Mouse (Mus musculus): Measurements from ENCODE around the gene Ccdc18. TPM values are rescaled to one million over a fixed set of nuclear protein-coding genes. Genes with fewer than 3 reads are reported as not detected.
A peak's percentile ranks its signal among the peaks of the same experiment; 100 is the strongest.
"Not testable (repeated sequence)": the region's sequence is repeated elsewhere in the genome, so short reads cannot be mapped to it uniquely, and the experiment has no call there.

Gene Ccdc18
- polyA plus RNA-seq (2015; fragmentation: Nextera tagmentation; extraction: Ambion mirVana): 8.1 and 8.5 TPM in 2 replicates

DNA sequence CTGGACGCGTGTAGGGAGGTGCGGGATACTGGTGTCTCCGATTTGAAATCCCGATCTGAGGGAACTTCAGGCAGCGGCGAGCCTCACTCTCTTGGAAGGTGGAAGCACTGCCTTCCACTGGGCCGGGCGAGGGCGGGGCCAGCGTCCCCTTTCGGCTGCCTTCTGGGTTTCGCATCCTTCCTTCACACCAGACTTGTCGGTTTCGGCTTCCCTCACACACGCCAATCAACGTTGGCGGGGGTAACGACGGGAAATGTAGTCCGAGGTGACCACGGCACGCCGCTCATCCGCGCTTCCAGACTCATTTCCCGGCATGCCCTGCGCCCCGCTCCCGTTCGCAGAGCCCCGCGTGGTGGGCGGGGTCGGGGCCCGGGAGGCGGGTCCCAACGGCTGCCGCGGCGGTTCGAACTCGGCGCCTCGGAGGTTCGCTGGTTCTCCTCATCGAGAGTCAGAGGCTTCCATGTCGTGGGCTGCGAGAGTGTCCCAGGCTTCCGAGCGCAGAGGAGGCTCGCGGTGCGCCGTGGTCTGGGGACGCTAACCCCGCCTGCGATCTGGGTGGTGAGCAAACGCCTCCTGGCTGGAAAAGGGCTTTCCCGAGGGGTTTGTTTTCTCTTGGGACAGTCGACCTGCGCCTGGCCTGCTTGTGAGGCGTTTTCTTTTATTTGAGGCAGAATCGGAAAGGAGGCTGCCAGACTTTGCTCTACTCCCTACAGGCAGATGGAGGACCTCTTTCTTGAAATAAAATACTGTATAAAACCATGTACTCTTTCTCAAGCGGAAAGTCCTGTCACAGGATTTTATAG lies at the start of gene Ccdc18, which contains the start of gene Tmed5:
Ccdc18 (plus strand) TSS at position 435 of the 803 bp plus-strand sequence.
Tmed5 (minus strand) TSS at position 180 of the 803 bp plus-strand sequence.
- Histone ChIP-seq H3K36me3 (peaks cover 3% of the 10 kb centered on the region; the same call in 1 of the 2 replicates), H3K4me1 (peaks cover 9% of the 10 kb centered on the region; the same call in 1 of the 2 replicates), H3K9me3 (no peaks in the 10 kb centered on the region), H3K4me3 (peak within 1 kb of the TSS; percentile 93), H3K9ac (peak within 1 kb of the TSS; percentile 92), H3K27me3 (no peaks in the 10 kb centered on the region), H3K27ac (peak within 1 kb of the TSS; percentile 93), H3K4me2 (peak within 1 kb of the TSS; percentile 76)
- peak; percentile 99 for ATAC-seq (ENCODE audit: insufficient number of reproducible peaks, low FRiP score, low TSS enrichment, low read depth)
- WGBS: under 1% methylated on average over 65 of the region's 65 CpGs

DNA sequence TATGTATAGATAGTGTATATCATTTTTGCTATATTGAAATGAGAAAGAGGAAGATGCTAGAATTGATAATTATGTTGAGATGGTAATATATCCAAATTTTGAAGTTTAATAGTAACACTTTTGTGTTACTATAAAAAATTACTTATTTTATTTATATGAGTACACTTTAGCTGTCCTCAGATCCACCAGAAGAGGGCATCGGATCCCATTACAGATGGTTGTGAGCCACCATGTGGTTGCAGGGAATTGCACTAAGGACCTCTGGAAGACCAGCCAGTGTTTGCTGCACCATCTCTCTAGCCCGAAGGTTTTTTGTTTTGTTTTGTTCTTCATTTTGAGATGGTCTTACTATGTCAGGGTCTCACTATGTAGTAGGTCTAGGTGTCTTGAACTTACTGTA lies 47.2 kb upstream of the Ccdc18 start:
- Histone ChIP-seq H3K4me2 (no peak overlapping the region), H3K9me3 (no peaks in the 10 kb centered on the region), H3K9ac (no peak overlapping the region), H3K4me3 (no peak overlapping the region), H3K4me1 (no peaks in the 10 kb centered on the region), H3K27me3 (no peaks in the 10 kb centered on the region), H3K36me3 (peaks cover 48% of the 10 kb centered on the region), H3K27ac (no peak overlapping the region)
- WGBS: 86% methylated on average over 2 of the region's 2 CpGs
- no peak for ATAC-seq (ENCODE audit: insufficient number of reproducible peaks, low FRiP score, low TSS enrichment, low read depth)

DNA sequence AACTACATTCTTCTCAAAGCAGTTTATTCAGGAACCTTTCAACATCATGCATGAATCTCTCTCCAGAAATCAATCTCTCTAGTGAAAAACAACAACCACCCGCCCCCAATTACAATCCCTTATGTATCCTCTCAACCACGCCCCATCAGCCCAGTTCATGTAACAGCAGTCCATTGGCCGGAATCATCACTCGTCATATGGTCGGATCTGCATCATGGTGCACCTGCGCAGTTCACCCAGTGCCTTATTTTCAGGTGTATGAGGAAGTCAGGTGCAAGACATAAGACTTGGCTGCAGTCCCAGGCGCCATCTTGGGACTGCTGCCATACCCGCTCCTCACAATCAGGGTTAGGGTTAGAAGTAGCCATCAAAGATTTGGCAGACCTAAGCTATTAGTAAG lies 39.9 kb upstream of the Ccdc18 start:
- H3K27ac ChIP-seq; H3K4me1 ChIP-seq; H3K9ac ChIP-seq; H3K27me3 ChIP-seq; H3K4me2 ChIP-seq; H3K4me3 ChIP-seq; H3K9me3 ChIP-seq; ATAC-seq (ENCODE audit: insufficient number of reproducible peaks, low FRiP score, low TSS enrichment, low read depth): not testable (repeated sequence)
- 95% methylated on average over 8 of the region's 8 CpGs for WGBS
- peaks cover 57% of the 10 kb centered on the region for H3K36me3 ChIP-seq

DNA sequence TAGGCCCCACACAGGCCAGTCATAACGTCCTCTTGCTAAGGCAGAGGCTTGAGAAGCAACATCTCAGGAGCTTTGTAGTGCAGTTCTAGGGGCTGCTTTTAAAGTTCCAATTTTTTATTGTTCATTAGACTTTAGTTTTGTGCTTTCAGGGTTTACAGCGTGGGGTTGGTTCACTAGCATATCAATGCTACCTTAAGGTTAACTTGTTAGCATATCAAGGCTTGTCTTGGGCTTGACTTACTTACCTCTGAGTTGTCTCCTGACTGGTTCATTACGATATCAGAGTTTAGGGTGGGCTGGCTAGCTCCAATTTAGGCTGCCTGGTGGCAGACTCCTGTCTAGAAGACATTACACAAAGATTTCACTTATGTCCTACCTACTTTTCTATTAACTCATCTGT lies 35.0 kb upstream of the Ccdc18 start:
- Histone ChIP-seq H3K4me2 (no peak overlapping the region), H3K36me3 (peaks cover 50% of the 10 kb centered on the region), H3K27ac (no peak overlapping the region), H3K4me1 (no peaks in the 10 kb centered on the region), H3K9me3 (no peaks in the 10 kb centered on the region), H3K9ac (no peak overlapping the region), H3K4me3 (no peak overlapping the region), H3K27me3 (no peaks in the 10 kb centered on the region)
- ATAC-seq (ENCODE audit: insufficient number of reproducible peaks, low FRiP score, low TSS enrichment, low read depth): no peak
- 93% methylated on average over 3 of the region's 3 CpGs for WGBS

DNA sequence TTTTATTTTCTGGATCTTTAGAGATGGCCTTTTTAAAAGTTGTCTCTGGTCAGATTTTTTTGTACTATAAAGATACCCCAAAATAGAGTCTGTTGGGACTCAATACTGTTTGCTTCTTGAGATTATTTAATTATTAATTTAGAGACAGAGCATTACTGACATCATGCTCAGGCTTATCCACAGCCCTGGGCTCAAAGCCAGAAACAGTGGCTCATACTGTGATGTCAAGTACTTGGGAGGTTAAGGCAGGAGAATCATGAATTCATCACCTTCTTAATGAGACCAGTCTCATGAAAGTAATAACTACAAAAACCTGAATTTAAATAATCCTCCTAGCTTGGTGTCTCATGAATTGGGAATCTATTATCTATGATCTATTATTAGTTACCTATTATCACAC lies 32.5 kb upstream of the Ccdc18 start:
- no peaks in the 10 kb centered on the region for H3K9me3 ChIP-seq
- H3K9ac ChIP-seq: no peak overlapping the region
- no peaks in the 10 kb centered on the region for H3K4me1 ChIP-seq
- H3K4me2 ChIP-seq: no peak overlapping the region
- H3K27ac ChIP-seq: no peak overlapping the region
- H3K4me3 ChIP-seq: no peak overlapping the region
- no peaks in the 10 kb centered on the region for H3K27me3 ChIP-seq
- no peak for ATAC-seq (ENCODE audit: insufficient number of reproducible peaks, low FRiP score, low TSS enrichment, low read depth)
- H3K36me3 ChIP-seq: peaks cover 54% of the 10 kb centered on the region

DNA sequence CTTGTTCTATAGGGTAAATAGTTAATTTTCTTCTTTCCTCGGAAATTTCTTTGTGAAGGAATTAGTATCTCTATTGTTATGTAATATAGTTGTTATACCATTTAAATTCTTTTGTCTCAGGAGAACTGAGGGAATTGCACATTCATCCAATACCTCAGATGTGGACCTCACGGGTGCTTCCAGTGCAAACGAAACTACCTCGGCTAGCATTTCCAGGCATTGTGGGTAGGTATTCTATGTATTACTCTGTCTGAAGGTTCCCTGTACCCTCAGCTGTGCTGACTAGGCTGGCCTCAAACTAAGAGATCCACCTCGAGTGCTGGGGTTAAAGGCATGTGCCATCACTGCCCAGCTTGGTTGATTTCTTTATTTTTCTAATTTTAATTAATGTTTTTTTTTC lies 28.4 kb upstream of the Ccdc18 start:
- Histone ChIP-seq H3K4me3 (no peak overlapping the region), H3K36me3 (peaks cover 49% of the 10 kb centered on the region), H3K4me1 (no peaks in the 10 kb centered on the region), H3K27ac (no peak overlapping the region), H3K9me3 (no peaks in the 10 kb centered on the region), H3K27me3 (no peaks in the 10 kb centered on the region), H3K9ac (no peak overlapping the region), H3K4me2 (no peak overlapping the region)
- WGBS: 86% methylated on average over 5 of the region's 5 CpGs
- ATAC-seq (ENCODE audit: insufficient number of reproducible peaks, low FRiP score, low TSS enrichment, low read depth): no peak

DNA sequence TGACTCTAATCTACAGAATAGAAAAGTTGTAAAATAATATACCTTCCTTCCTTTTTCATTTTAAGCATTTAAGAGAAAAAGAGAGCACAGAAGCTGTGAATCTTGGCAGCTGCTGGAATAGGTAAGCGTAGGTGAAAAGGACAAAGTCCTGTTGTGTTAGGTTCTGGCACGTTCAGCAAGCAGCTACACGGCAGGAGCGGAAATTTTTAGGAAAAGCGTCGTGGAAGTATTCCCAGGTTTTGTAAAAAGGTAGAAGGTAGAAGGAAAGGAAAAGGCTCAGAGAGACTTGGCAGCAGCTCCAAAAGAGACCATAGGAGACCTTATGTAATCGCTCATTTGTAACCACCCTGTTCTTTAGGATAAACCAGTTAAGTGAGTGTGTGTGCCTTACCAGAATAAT lies 23.3 kb upstream of the Ccdc18 start:
- H3K27ac ChIP-seq: 0 out of 2 replicates have a peak overlapping the region, but pooled peaks have one; percentile 7
- H3K27me3 ChIP-seq: no peaks in the 10 kb centered on the region
- no peak overlapping the region for H3K9ac ChIP-seq
- H3K4me1 ChIP-seq: no peaks in the 10 kb centered on the region
- ATAC-seq (ENCODE audit: insufficient number of reproducible peaks, low FRiP score, low TSS enrichment, low read depth): no peak
- no peaks in the 10 kb centered on the region for H3K9me3 ChIP-seq
- H3K36me3 ChIP-seq: peaks cover 28% of the 10 kb centered on the region
- no peak overlapping the region for H3K4me3 ChIP-seq
- 66% methylated on average over 7 of the region's 7 CpGs for WGBS
- H3K4me2 ChIP-seq: no peak overlapping the region

DNA sequence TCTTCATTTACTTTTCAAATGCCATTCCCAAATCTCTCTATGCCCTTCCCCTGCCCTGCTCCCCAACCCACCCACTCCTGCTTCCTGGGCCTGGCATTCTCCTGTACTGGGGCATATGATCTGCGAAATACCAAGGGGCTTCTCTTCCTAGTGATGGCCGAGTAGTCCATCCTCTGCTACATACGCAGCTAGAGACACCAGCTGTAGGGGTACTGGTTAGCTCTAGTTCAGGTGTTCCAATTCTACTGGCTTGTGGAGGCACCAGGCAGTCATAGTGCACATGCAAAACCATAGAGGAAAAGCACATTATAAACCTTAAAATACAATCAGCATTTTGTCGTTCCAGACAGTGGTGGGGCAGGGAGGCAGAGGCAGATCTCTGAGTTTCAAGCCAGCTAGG lies 15.0 kb upstream of the Ccdc18 start:
- ATAC-seq (ENCODE audit: insufficient number of reproducible peaks, low FRiP score, low TSS enrichment, low read depth): no peak
- Histone ChIP-seq H3K9ac (no peak overlapping the region), H3K27me3 (no peaks in the 10 kb centered on the region), H3K36me3 (peaks cover 7% of the 10 kb centered on the region; the same call in 1 of the 2 replicates), H3K4me3 (no peak overlapping the region), H3K4me2 (no peak overlapping the region), H3K27ac (no peak overlapping the region), H3K9me3 (no peaks in the 10 kb centered on the region), H3K4me1 (no peaks in the 10 kb centered on the region)
- 92% methylated on average over 4 of the region's 4 CpGs for WGBS

DNA sequence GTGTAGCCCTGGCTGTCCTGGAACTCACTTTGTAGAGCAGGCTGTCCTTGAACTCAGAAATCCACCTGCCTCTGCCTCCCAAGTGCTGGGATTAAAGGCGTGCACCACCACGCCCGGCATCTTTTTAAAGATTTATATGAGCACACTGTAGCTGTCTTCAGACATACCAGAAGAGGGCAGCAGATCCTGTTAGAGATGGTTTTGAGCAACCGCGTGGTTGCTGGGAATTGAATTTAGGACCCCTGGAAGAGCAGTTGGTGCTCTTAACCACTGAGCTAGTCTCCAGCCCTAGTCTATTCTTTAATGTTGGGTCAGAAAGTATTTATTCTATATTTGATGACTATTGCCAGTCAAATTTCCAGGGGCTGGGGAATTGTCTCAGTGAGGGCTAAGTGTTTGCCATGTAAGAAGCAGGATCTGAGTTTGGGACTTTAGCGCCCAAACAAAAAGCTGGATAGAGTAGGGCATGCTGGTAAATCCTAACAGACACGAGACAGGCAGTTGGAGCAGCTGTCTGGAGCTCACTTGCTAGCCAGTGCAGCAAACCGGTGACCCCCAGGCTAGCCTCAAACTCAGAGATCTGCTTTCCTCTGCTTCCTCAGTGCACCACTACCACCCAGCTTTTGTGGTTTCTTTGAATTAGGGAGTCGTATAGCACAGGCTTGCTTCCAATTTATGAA lies 12.3 kb upstream of the Ccdc18 start:
- Histone ChIP-seq H3K27me3 (no peaks in the 10 kb centered on the region), H3K4me2 (no peak overlapping the region), H3K4me1 (no peaks in the 10 kb centered on the region), H3K9ac (no peak overlapping the region), H3K36me3 (peaks cover 7% of the 10 kb centered on the region; the same call in 1 of the 2 replicates), H3K4me3 (no peak overlapping the region), H3K9me3 (no peaks in the 10 kb centered on the region), H3K27ac (no peak overlapping the region)
- no peak for ATAC-seq (ENCODE audit: insufficient number of reproducible peaks, low FRiP score, low TSS enrichment, low read depth)
- 88% methylated on average over 9 of the region's 9 CpGs for WGBS

DNA sequence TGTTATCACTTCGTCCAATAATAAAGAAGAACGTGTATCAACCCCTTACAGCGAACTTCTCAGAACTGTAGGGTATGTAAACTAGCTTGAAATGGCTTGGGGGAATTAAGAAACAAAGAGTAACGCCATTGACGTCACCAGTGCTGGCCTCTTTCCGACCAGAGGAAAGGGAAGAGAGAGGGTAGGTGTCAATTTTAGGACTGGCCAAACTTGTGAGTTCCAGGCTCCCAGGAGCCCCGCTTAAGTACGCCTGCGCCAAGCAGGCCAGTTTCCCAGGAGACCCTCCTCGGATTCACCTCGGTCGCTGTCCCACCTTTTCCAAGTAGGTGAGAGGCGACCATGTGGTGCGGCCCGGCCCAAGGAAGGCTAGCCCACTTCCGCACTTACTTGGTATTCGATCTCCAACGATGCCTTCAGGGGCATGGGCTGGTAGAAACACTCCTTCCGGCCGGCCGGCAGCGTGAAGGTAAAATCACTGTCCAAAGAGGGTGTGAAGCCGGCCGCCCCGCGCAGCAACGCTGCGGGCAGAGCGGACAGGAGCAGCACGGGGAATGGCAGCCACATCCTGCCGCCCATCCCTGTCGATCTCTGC lies 730 bp upstream of the Ccdc18 start:
- Histone ChIP-seq H3K27me3 (no peaks in the 10 kb centered on the region), H3K36me3 (peaks cover 3% of the 10 kb centered on the region; the same call in 1 of the 2 replicates), H3K4me3 (peak overlapping the region; percentile 93), H3K9ac (peak overlapping the region; percentile 92), H3K27ac (peak overlapping the region; percentile 93), H3K9me3 (no peaks in the 10 kb centered on the region), H3K4me1 (peaks cover 9% of the 10 kb centered on the region; the same call in 1 of the 2 replicates), H3K4me2 (peak overlapping the region; percentile 76)
- peak; percentile 54 for ATAC-seq (ENCODE audit: insufficient number of reproducible peaks, low FRiP score, low TSS enrichment, low read depth)
- WGBS: under 1% methylated on average over 32 of the region's 32 CpGs

DNA sequence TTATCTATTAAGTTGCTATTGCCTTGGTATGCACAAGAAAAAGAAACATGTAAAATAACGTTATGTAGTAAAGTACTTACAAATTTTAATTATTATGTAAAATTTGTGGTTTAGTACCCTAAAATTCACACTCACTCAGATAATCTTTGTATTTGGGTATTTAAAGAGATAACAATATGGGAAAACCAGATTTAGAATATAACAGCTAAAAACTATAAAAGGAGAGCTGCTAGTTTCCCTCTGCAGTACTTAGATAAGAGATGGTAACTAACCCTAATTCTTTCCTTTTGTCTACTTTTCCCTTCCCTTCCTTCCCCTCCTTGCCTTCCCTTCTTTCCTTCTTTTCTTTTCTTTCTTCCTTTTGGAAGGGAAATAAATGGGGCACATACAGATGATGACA lies 19.9 kb downstream of the Ccdc18 start:
- Histone ChIP-seq H3K36me3 (no peaks in the 10 kb centered on the region), H3K4me2 (no peak overlapping the region), H3K9ac (no peak overlapping the region), H3K27ac (no peak overlapping the region), H3K27me3 (no peaks in the 10 kb centered on the region), H3K4me3 (no peak overlapping the region), H3K4me1 (no peaks in the 10 kb centered on the region), H3K9me3 (no peaks in the 10 kb centered on the region)
- ATAC-seq (ENCODE audit: insufficient number of reproducible peaks, low FRiP score, low TSS enrichment, low read depth): no peak
- 82% methylated on average over 1 of the region's 1 CpGs for WGBS

DNA sequence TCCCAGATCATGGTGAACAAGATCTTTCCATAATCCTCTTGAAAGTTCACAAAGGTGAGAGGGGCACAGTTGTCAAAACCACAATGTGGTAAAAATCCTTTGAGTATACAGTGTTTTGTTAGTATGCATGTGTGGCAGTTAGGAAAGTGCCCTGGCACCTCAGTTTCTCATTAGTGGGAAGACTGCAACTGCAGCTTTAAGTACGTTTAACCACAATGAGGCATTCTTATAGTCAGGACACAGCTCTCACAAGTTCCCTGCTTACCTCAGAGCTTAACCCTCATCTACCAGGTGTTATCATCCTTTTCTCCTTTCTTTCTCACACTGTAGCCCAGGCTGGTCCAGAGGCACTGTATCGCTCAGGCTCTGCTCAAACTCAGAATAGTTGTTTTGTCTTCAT lies 28.1 kb downstream of the Ccdc18 start:
- no peaks in the 10 kb centered on the region for H3K27me3 ChIP-seq
- no peaks in the 10 kb centered on the region for H3K36me3 ChIP-seq
- 81% methylated on average over 2 of the region's 2 CpGs for WGBS
- H3K27ac ChIP-seq: no peak overlapping the region
- H3K4me3 ChIP-seq: no peak overlapping the region
- no peaks in the 10 kb centered on the region for H3K9me3 ChIP-seq
- no peak overlapping the region for H3K9ac ChIP-seq
- H3K4me2 ChIP-seq: no peak overlapping the region
- H3K4me1 ChIP-seq: no peaks in the 10 kb centered on the region
- no peak for ATAC-seq (ENCODE audit: insufficient number of reproducible peaks, low FRiP score, low TSS enrichment, low read depth)

All from limb, embryonic 15.5 days (tissue).